Comparison of ENCODE assay signal across 7 mouse cellular contexts in genomic region chr6:72361121-72361551, GRCm38 (mm10). TPM values are rescaled to one million over a fixed set of nuclear protein-coding genes. Genes with fewer than 3 reads are reported as not detected.
DNase-seq lines count a peak whose midpoint lies in the region; ATAC-seq and TF ChIP-seq lines count a peak whose summit lies in the region.

No protein-coding gene starts in this region.

- 76% methylated on average over 5 of the region's 5 CpGs for WGBS in forebrain, postnatal 0 days
- 21% methylated on average over 5 of the region's 5 CpGs for WGBS in liver, embryonic 16.5 days (ENCODE audit: insufficient replicate concordance)

- DNase-seq in 3T3-L1 (ENCODE audit: low read depth, low spot score): peak; percentile 66
- DNase-seq in forebrain, postnatal 0 days: no peak
- DNase-seq in urinary bladder, adult 2 months (ENCODE audit: low spot score): no peak
- DNase-seq in spleen, postnatal 14 days (ENCODE audit: low spot score in 2 of 2): no peak
- DNase-seq in cerebellum, postnatal 4 days (ENCODE audit: low spot score in 2 of 2): no peak

- H3K36me3 ChIP-seq in ES-Bruce4 (ENCODE audit: control insufficient read depth, insufficient read depth, low read length, poor library complexity, severe bottlenecking): peaks cover 12% of the 10 kb centered on the region
- peaks cover 28% of the 10 kb centered on the region for H3K36me3 ChIP-seq in forebrain, postnatal 0 days (ENCODE audit: insufficient read depth)
- H3K36me3 ChIP-seq in liver, embryonic 16.5 days (ENCODE audit: control insufficient read depth, insufficient read depth): peaks cover 16% of the 10 kb centered on the region

- H3K27ac ChIP-seq in ES-Bruce4 (ENCODE audit: insufficient read depth, low read length): no peak overlapping the region
- no peak overlapping the region for H3K27ac ChIP-seq in forebrain, postnatal 0 days (ENCODE audit: low read depth, low read length)
- H3K27ac ChIP-seq in liver, embryonic 16.5 days (ENCODE audit: low read length): peak overlapping the region; percentile 47

- TF ChIP-seq CTCF in ES-Bruce4 (IDR thresholded peaks at IDR 0.05; ENCODE audit: low read depth, low read length): no peak
- TF ChIP-seq CTCF in forebrain, postnatal 0 days (IDR thresholded peaks at IDR 0.05; ENCODE audit: low read depth): no peak

- peak overlapping the region; percentile 97 for H3K4me3 ChIP-seq in ES-Bruce4 (ENCODE audit: low read depth, low read length)
- H3K4me3 ChIP-seq in forebrain, postnatal 0 days (ENCODE audit: low read depth, low read length): no peak overlapping the region
- peak overlapping the region; percentile 80 for H3K4me3 ChIP-seq in liver, embryonic 16.5 days (ENCODE audit: low read depth, low read length)

- no peaks in the 10 kb centered on the region for H3K27me3 ChIP-seq in ES-Bruce4 (ENCODE audit: control insufficient read depth, insufficient read depth, low read length, poor library complexity, severe bottlenecking)
- no peaks in the 10 kb centered on the region for H3K27me3 ChIP-seq in forebrain, postnatal 0 days (ENCODE audit: insufficient read depth, low read length)
- peaks cover 6% of the 10 kb centered on the region for H3K27me3 ChIP-seq in liver, embryonic 16.5 days (ENCODE audit: control insufficient read depth, insufficient read depth, low read depth, low read length)

- H3K4me1 ChIP-seq in ES-Bruce4 (ENCODE audit: control insufficient read depth, insufficient read depth, low read length): peaks cover 4% of the 10 kb centered on the region
- peaks cover 7% of the 10 kb centered on the region; the same call in 1 of the 2 replicates for H3K4me1 ChIP-seq in forebrain, postnatal 0 days (ENCODE audit: insufficient read depth)
- H3K4me1 ChIP-seq in liver, embryonic 16.5 days (ENCODE audit: control insufficient read depth, low read depth, low read length): peaks cover 42% of the 10 kb centered on the region

- no peaks in the 10 kb centered on the region for H3K9me3 ChIP-seq in ES-Bruce4 (replicated peaks; ENCODE audit: control insufficient read depth, insufficient read depth, low read length, poor library complexity, severe bottlenecking)
- no peaks in the 10 kb centered on the region for H3K9me3 ChIP-seq in forebrain, postnatal 0 days (ENCODE audit: low read length)
- H3K9me3 ChIP-seq in liver, embryonic 16.5 days (replicated peaks; ENCODE audit: control insufficient read depth, low read length): no peaks in the 10 kb centered on the region

- TF ChIP-seq POLR2A in ES-Bruce4 (IDR thresholded peaks at IDR 0.05; ENCODE audit: insufficient read depth, low read length): no peak

- ATAC-seq in forebrain, postnatal 0 days: no peak
- no peak for ATAC-seq in liver, embryonic 16.5 days (ENCODE audit: low read depth)

- H3K9ac ChIP-seq in ES-Bruce4 (ENCODE audit: low read depth, poor library complexity, severe bottlenecking): peak overlapping the region; percentile 63
- peak overlapping the region; percentile 71; the same call in 1 of the 2 replicates for H3K9ac ChIP-seq in forebrain, postnatal 0 days
- H3K9ac ChIP-seq in liver, embryonic 16.5 days (ENCODE audit: low read depth, low read length): peak overlapping the region; percentile 87

- H3K4me2 ChIP-seq in forebrain, postnatal 0 days (ENCODE audit: low read depth): peak overlapping the region; percentile 67
- H3K4me2 ChIP-seq in liver, embryonic 16.5 days (ENCODE audit: low read depth, low read length): peak overlapping the region; percentile 57

- no peak for TF ChIP-seq EP300 in ES-Bruce4 (IDR thresholded peaks at IDR 0.05; ENCODE audit: insufficient read depth, low read depth, low read length)

RNA-seq across cellular contexts. Expression of gene Rnf181, which starts 5.6 kb away (rescaled TPM):
- polyA plus RNA-seq in ES-Bruce4 (2011; ENCODE audit: insufficient read depth, insufficient read length, low read depth, missing spikeins): 79.6 and 84.0 TPM in 2 replicates
- 66.9 and 76.3 TPM in 2 replicates for total RNA-seq in forebrain, postnatal 0 days (2014; rRNA removed)
- 117 and 124 TPM in 2 replicates for polyA plus RNA-seq in forebrain, postnatal 0 days (2015; fragmentation: Nextera tagmentation; extraction: Ambion mirVana)
- 86.5 and 91.9 TPM in 2 replicates for polyA plus RNA-seq in liver, embryonic 16.5 days (2015; fragmentation: Nextera tagmentation; extraction: Ambion mirVana)
- 88.8 and 100 TPM in 2 replicates for polyA plus RNA-seq in urinary bladder, adult 2 months (2012; rRNA removed)

RNA-seq across cellular contexts. Expression of gene Tmem150a, which starts 5.9 kb away (rescaled TPM):
- 11.0 and 13.0 TPM in 2 replicates for polyA plus RNA-seq in ES-Bruce4 (2011; ENCODE audit: insufficient read depth, insufficient read length, low read depth, missing spikeins)
- total RNA-seq in forebrain, postnatal 0 days (2014; rRNA removed): 22.9 and 24.3 TPM in 2 replicates
- 17.2 and 17.5 TPM in 2 replicates for polyA plus RNA-seq in forebrain, postnatal 0 days (2015; fragmentation: Nextera tagmentation; extraction: Ambion mirVana)
- 54.4 and 59.7 TPM in 2 replicates for polyA plus RNA-seq in liver, embryonic 16.5 days (2015; fragmentation: Nextera tagmentation; extraction: Ambion mirVana)
- polyA plus RNA-seq in urinary bladder, adult 2 months (2012; rRNA removed): 26.6 and 27.0 TPM in 2 replicates

RNA-seq across cellular contexts. Expression of gene 0610030E20Rik, which starts 14.0 kb away (rescaled TPM):
- polyA plus RNA-seq in ES-Bruce4 (2011; ENCODE audit: insufficient read depth, insufficient read length, low read depth, missing spikeins): 18.1 and 18.4 TPM in 2 replicates
- 6.5 and 10.9 TPM in 2 replicates for total RNA-seq in forebrain, postnatal 0 days (2014; rRNA removed)
- 9.7 and 15.4 TPM in 2 replicates for polyA plus RNA-seq in forebrain, postnatal 0 days (2015; fragmentation: Nextera tagmentation; extraction: Ambion mirVana)
- polyA plus RNA-seq in liver, embryonic 16.5 days (2015; fragmentation: Nextera tagmentation; extraction: Ambion mirVana): 11.8 and 14.1 TPM in 2 replicates
- 28.1 and 37.6 TPM in 2 replicates for polyA plus RNA-seq in urinary bladder, adult 2 months (2012; rRNA removed)

RNA-seq across cellular contexts. Expression of gene Usp39, which starts 16.2 kb away (rescaled TPM):
- polyA plus RNA-seq in ES-Bruce4 (2011; ENCODE audit: insufficient read depth, insufficient read length, low read depth, missing spikeins): 72.5 and 76.5 TPM in 2 replicates
- 52.6 and 52.7 TPM in 2 replicates for total RNA-seq in forebrain, postnatal 0 days (2014; rRNA removed)
- 39.0 and 42.8 TPM in 2 replicates for polyA plus RNA-seq in forebrain, postnatal 0 days (2015; fragmentation: Nextera tagmentation; extraction: Ambion mirVana)
- 32.6 and 33.2 TPM in 2 replicates for polyA plus RNA-seq in liver, embryonic 16.5 days (2015; fragmentation: Nextera tagmentation; extraction: Ambion mirVana)
- 23.6 and 24.0 TPM in 2 replicates for polyA plus RNA-seq in urinary bladder, adult 2 months (2012; rRNA removed)

RNA-seq across cellular contexts. Expression of gene Vamp5, which starts 19.1 kb away (rescaled TPM):
- polyA plus RNA-seq in ES-Bruce4 (2011; ENCODE audit: insufficient read depth, insufficient read length, low read depth, missing spikeins): 1.9 and 2.2 TPM in 2 replicates
- total RNA-seq in forebrain, postnatal 0 days (2014; rRNA removed): 12.7 and 17.1 TPM in 2 replicates
- polyA plus RNA-seq in forebrain, postnatal 0 days (2015; fragmentation: Nextera tagmentation; extraction: Ambion mirVana): 11.6 and 13.1 TPM in 2 replicates
- 54.9 and 62.8 TPM in 2 replicates for polyA plus RNA-seq in liver, embryonic 16.5 days (2015; fragmentation: Nextera tagmentation; extraction: Ambion mirVana)
- polyA plus RNA-seq in urinary bladder, adult 2 months (2012; rRNA removed): 91.1 and 102 TPM in 2 replicates
